Mouse (Mus musculus) bone marrow macrophage, adult 2 months (primary cell): ENCODE measurements around the gene Alg5.

Experiments
- CTCF ChIP-seq: IDR thresholded peaks from 2 replicates; pipeline ENCODE4 v1.5.1; 2012; ENCODE audit warnings: low read depth, mild to moderate bottlenecking, low read length, moderate library complexity
- POLR2A ChIP-seq: IDR thresholded peaks from 2 replicates; pipeline ENCODE4 v1.6.1; 2012; ENCODE audit warnings: mild to moderate bottlenecking, low read depth, low read length, borderline replicate concordance

GRCm38 (mm10) chr3:54717348-54717747, 18.0 kb upstream of the Alg5 start:
- no peak for TF ChIP-seq POLR2A
- no peak for TF ChIP-seq CTCF
